Mouse (Mus musculus): ENCODE measurements at regions not wholly inside any gene's neighbourhood (a gene's known extent, or its start where the extent isn't known, plus 50 kb on each side); places are given as distances from the start of the nearest gene placed in this dataset.
"Not testable (repeated sequence)": the region's sequence is repeated elsewhere in the genome, so short reads cannot be mapped to it uniquely, and the experiment has no call there.

DNA sequence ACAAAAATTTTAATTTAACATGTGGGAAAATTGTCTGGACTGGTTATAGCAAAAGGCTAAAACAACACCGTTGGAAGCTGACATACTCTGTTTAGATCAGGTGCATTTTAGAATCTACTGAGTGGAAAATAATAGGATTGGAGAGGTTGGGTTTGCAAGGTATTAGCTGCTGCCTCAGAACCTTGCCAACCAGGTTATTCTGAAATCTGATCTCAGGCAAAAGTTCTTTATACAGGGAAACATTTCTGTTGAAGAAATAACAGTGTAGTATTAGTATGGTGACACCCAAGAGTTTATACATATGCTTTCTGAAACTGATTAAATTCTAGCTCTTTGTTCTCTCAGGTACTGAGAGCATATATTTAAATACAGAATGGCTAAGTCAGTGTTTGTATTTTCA lies 113.0 kb upstream of the Gm12728 start:
- no peak for ATAC-seq (replicated peaks; ENCODE audit: insufficient number of reproducible peaks, low FRiP score, low TSS enrichment, poor library complexity, severe bottlenecking)

DNA sequence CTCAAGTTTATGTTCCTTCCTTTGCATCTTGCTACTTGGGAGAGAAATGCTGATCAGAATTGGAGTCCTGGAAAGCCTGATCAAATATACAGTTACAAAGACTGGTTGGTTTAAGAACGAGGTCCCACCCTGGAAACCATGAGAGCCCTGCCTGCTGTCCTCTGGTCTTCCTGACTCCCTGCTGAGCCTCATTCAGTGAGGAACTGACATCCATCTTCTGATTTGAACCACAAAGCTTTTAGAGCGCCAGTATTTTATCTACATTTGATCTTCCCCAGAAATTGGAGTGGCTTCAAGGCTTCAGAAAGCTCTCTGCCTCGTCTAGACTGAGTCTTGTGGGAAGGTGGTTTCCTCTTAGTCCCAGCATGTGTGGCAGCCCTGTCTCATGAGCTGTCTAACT lies 99.0 kb upstream of the Gm12728 start:
- no peak for ATAC-seq (replicated peaks; ENCODE audit: insufficient number of reproducible peaks, low FRiP score, low TSS enrichment, poor library complexity, severe bottlenecking)

DNA sequence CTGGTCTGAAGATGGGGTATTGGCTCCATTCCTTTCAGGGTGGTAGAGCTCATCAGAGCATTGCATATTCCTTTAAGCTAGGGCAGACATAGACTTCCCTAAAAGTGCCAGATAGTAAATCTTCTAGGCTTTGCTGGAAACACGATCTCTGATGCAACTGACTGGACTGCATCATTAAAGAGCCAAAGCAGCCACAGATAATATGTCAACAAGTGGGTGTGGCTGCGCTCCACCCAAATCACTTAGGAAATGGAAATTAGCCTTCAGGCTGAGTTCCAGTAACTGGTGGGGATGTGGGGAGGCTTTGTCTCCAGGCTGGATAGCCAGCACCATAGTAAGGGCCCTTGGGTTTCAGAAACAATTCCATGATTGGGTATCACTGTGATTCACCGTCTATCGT lies 97.3 kb upstream of the Gm12728 start:
- no peak for ATAC-seq (replicated peaks; ENCODE audit: insufficient number of reproducible peaks, low FRiP score, low TSS enrichment, poor library complexity, severe bottlenecking)

DNA sequence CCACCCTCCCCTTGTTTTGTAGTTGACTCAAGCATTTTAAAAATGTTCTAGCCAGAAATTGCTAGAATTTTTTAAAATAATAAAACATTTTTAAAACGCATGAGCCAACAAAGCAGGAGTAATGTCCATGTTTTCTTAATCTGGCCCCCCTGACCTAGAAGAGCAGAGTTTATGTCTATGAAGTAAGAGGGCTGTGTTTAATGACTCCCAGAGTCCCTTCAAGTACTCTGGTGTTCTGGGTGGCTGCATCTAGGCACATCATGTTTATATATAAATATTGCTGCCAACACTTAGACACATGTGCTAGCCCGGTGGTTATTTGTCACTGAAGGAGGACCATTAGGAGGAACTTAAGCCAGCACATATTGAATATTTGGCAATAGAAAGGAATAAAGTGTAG lies 93.8 kb upstream of the Gm12728 start:
- no peak for ATAC-seq (replicated peaks; ENCODE audit: insufficient number of reproducible peaks, low FRiP score, low TSS enrichment, poor library complexity, severe bottlenecking)

DNA sequence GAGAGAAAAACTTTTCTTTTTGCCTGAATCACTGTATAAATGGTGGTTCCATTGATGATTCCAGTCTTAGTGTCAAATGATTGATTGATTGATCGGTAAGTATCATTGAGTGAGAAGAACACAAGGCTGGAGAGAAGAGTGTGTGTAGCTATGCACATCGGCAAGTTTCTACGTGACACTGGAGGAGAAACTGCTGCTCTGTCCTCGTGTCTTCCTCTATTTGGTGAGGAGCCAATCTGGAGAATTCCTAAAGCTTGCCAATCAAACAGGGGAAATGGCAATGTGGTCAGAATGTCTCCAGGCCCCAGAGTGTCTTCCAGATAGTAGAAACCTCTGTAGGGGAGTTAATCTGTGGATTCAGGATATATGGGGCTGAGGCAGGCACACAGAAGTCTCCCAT lies 92.5 kb upstream of the Gm12728 start:
- no peak for ATAC-seq (replicated peaks; ENCODE audit: insufficient number of reproducible peaks, low FRiP score, low TSS enrichment, poor library complexity, severe bottlenecking)

DNA sequence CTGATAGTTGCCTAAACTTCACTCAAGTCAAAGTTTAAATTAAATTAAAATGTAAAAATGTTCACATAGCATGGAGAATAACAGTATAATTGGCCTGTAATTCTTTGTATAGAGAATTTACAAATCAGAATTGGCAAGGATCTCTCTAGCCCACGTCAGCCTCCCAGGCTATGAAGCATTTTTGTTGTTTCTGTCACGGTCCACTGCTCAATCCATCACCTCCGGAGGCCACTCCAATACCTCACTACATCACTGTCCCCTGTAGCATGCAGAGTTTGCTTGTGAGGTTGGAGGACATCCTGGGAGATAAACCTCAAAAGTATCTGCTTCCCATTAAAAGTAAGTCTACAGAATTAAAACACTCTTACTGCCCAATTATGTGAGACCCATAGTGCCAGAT lies 87.6 kb upstream of the Gm12728 start:
- no peak for ATAC-seq (replicated peaks; ENCODE audit: insufficient number of reproducible peaks, low FRiP score, low TSS enrichment, poor library complexity, severe bottlenecking)

DNA sequence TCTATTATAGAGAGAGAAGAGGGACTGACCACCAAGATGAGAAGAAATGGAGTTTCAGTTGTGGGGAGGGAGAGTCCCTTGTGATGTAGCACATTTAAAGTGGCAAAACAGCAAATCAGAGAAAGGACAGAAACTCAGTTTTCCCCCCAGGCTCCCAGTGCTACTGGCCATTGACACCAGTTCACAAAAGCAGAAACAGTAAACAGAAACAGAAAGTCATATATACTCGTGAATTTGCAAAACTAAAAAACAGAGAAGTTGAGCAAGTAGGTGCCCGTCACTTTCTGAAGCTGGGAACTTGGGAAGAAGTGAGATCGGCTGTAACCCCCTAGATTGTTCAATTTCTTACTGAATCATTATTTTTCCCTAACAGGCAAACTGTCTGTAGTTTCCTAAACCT lies 86.3 kb upstream of the Gm12728 start:
- no peak for ATAC-seq (replicated peaks; ENCODE audit: insufficient number of reproducible peaks, low FRiP score, low TSS enrichment, poor library complexity, severe bottlenecking)

DNA sequence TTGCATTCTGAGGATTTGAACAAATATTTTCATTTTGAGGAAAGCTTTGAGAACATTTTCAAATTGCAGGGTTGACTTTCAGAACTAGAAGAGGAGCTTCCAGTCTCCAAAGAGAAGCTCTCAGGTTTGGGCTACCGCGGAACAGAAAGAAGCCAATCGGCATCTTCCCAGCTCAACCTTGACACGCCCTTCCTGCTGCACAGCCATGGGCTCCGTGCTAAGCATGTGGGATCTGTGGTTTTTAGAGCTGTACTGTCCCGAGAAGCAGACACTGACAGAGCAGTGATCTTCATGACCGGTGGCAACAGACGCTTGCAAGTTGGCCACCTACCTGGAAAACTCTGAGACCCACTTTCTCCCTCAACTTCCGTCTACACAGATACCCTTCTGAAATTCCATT lies 85.4 kb upstream of the Gm12728 start:
- no peak for ATAC-seq (replicated peaks; ENCODE audit: insufficient number of reproducible peaks, low FRiP score, low TSS enrichment, poor library complexity, severe bottlenecking)

DNA sequence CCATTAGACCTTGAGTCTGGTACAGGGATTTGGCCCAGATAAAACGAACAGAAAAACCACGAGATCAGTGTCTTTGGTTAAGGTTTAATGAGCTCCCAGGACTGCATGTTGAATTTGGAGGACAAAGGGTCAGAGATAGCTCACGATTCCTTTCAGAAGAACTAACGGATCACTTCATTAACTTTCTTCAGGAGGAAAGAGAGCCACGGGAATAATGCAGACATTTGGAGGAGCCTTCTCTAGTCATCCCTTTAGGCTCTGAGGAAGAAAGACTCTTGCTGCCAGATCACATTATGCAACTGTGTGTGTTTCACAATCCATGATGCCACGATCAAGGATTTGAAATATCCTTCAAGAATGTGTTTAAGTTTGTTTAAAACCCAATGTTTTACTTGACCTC lies 83.7 kb upstream of the Gm12728 start:
- no peak for ATAC-seq (replicated peaks; ENCODE audit: insufficient number of reproducible peaks, low FRiP score, low TSS enrichment, poor library complexity, severe bottlenecking)

DNA sequence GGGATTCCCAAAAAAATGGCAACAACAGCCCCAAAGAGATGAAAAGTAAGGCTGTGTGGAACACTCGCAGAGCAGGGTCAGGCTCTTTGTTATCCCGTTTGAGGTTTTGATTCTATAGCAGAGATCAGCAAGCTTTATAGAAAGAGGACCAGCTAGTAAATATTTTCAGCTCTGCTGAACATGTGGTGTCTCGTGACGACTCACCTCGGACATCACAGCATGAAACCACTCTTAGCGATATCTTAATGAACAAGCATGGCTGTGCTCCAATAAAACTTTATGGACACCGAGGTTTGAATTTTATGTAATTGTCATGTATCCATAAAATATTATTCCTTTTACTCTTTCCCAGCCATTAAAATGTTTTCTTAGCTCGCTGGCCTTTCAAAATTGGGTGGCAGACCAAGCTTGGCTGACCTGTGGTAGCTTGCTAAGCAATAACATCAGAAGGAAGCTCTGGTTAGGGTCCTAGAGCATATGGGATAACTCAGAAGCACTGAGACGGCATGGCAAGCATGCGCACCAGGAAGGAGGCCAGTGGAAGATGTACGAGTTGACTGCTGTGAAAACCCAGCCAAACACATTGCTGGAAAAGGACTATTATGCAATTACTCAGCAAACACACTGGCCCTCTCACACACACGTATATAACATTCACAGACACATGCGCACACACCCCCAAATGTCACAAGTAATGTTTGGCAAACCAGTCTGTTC lies 81.4 kb upstream of the Gm12728 start:
- ATAC-seq (replicated peaks; ENCODE audit: insufficient number of reproducible peaks, low FRiP score, low TSS enrichment, poor library complexity, severe bottlenecking) = no peak

DNA sequence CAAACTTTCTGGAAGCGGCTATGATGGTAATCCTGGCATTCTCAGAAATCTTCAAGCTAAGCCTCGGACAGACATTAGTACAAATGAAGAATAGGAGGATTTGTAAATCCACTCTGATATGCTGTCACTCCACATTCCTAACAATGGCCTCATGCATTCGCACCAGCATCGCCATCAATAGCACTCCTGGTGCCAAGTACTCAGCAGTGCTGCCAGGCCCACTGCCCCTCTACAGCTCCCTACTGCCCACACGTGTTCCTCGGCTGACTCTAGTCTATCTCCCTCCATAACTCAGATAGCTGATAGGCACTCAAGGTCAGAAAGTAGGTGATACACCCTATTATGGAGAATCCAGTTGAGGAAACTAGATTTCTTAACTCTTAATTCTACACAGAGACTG lies 75.7 kb upstream of the Gm12728 start:
- no peak for ATAC-seq (replicated peaks; ENCODE audit: insufficient number of reproducible peaks, low FRiP score, low TSS enrichment, poor library complexity, severe bottlenecking)

DNA sequence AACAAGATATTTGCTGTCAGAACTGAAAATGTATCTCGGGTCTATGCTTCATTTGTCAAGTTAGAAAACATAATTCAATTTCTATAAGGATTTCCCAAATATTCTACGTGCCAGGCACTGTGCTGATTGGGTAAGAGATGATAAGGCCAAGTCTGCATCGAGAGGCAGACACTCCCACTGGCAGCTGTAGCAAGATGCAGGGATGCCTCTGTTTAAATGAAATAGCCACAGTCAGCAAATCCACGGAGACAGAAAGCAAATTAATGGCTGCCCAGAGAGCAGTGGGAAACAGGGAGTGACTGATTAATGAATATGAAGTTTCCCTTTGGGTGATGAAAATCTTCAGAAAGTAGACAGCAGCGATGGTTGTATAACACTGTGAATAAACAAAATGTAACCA lies 71.6 kb upstream of the Gm12728 start:
- ATAC-seq (replicated peaks; ENCODE audit: insufficient number of reproducible peaks, low FRiP score, low TSS enrichment, poor library complexity, severe bottlenecking) = no peak

DNA sequence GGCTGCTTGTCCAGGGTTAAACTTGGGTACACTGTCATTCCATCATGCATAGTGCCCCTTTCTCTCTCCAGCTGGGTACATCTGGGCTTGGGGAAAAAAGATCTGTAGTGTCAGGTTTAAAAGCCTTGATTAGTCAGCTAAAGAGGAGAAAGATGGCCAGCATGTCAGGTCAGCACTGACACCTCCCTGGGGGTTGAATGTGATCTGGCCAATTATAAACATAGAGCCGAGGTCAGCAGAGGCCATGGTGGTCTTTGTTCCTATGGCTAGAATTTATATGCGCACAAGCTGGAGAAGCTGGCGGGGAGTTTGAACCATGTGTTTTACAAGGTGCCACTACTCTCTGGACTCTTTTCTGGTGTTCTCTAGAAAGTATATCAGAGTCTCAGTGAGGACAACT lies 61.0 kb upstream of the Gm12728 start:
- no peak for ATAC-seq (replicated peaks; ENCODE audit: insufficient number of reproducible peaks, low FRiP score, low TSS enrichment, poor library complexity, severe bottlenecking)

DNA sequence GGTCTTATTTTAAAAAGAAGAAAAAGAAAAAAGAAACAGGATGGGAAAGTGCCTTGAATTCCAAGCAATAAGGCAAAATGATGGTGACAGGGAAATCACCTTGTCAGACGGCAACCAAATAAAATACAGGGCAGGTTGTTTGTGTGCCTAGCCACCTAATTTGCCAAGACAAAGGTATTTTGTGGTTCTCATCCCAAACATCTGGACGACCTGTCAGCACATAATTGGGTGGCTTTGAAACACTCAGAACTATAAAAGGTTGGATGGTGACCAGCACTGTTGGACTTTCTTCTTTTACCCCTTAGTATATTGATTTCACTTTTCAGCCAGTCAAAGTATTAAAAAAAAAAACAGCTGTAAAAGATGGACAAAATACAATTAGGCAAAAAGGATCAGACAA lies 58.8 kb upstream of the Gm12728 start:
- no peak for ATAC-seq (replicated peaks; ENCODE audit: insufficient number of reproducible peaks, low FRiP score, low TSS enrichment, poor library complexity, severe bottlenecking)

DNA sequence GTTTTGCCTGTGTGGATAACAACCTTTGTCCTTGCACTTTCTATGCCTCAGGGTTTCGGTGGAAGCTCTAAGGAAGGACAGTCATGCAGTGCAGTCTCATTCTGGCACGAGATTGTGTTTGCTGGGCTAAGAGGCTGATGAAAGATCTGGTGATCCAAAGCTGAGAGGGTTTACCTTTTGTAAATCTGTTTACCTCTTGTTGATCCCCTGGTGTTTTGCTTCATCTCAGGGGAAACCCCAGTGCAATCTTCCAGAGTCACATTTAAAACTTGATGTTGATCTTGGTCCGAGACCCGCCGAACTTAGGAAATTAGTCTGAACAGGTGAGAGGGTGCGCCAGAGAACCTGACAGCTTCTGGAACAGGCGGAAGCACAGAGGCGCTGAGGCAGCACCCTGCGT lies 54.6 kb upstream of the Gm12728 start:
- not testable (repeated sequence) for ATAC-seq (replicated peaks; ENCODE audit: insufficient number of reproducible peaks, low FRiP score, low TSS enrichment, poor library complexity, severe bottlenecking)

Data from monocyte, adult 5-6 weeks (primary cell).